Mouse (Mus musculus): Measurements from ENCODE around the gene Purb.
"Not testable (repeated sequence)": the region's sequence is repeated elsewhere in the genome, so short reads cannot be mapped to it uniquely, and the experiment has no call there.

The Purb gene

GRCm38 (mm10) chr11:6443727-6444076 lies 32.0 kb downstream of the Purb start:
- DNase-seq, result no peak

- no peak for DNase-seq
Measured at GRCm38 (mm10) chr11:6443102-6443501, 32.6 kb downstream of the Purb start.

GRCm38 (mm10) chr11:6442566-6442965 lies 33.2 kb downstream of the Purb start:
- DNase-seq, result no peak

DNA sequence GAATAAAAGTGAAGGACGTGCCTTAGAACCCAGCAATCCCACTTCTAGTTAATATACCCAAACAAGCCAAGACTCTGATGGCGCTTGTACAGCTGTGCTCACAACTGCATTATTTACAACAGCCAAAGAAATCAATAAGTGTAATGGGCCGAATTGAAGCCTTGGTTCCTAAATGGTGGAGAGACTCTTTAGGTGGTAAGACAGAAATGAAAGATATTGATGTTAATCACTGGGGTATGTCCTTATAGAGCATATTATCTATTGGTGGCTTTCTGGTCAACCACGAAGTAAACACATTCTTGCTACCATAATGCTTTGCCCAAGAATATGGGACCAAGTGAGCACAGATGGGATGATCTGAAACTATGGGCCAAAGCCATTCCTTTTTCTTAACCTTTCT lies 35.5 kb downstream of the Purb start:
- no peak for DNase-seq

- DNase-seq, result no peak
Measured at GRCm38 (mm10) chr11:6437667-6438066, 38.0 kb downstream of the Purb start.

DNA sequence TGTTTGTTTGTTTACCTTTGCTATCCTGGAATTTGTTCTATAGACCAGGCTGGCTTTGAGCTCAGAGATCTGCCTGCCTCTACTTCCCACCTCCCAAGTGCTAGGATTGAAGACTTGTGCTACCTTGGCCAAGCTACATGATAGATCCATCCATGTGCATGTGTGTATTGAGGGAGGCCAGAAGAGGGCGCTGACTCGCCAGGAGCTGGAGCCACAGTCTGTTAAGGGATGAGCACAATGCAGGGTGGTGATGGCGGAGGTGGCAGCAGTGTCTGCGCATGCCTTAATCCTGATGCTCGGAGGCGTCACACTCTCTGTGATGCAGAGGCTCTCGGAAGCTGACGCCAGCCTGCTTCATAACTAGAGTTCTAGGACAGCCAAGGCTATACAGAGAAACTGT lies 39.3 kb downstream of the Purb start:
- peak; percentile 65 for DNase-seq

DNA sequence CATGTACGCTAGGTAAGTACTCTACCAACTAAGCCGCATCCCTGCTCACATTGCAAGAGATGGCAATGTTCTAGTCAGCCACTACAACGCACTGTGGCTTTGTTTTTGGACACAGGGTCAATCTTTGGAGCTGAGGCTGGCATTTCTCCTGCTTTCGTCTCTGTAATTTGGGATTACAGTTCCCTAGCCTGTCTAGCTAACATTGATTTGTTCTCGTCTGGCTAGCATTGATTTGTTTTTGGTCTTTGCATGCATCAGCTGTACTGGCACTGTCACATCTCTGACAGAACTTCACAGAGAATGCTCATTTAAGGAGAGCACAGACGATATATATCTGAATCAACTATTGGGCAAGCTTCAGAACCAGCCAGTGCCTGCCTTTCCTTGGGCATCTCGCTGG lies 45.5 kb downstream of the Purb start:
- DNase-seq, result no peak

GRCm38 (mm10) chr11:6420722-6421350 lies 54.9 kb downstream of the Purb start:
- no peak for DNase-seq

GRCm38 (mm10) chr11:6420283-6420703 lies 55.4 kb downstream of the Purb start:
- no peak for DNase-seq

DNA sequence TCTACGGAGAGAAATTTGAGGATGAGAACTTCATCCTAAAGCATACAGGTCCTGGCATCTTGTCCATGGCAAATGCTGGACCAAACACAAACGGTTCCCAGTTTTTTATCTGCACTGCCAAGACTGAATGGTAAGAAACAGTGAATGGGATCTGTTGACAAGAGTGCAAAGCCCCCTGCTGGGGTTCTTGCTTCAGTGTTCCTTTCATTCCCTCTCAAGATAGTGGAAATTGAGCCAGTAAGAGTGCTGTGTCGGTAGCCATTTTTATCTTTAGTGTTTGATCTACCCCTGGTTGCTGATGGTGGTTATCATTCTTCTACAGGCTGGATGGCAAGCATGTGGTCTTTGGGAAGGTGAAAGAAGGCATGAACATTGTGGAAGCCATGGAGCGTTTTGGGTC lies 56.6 kb downstream of the Purb start:
- not testable (repeated sequence) for DNase-seq

DNA sequence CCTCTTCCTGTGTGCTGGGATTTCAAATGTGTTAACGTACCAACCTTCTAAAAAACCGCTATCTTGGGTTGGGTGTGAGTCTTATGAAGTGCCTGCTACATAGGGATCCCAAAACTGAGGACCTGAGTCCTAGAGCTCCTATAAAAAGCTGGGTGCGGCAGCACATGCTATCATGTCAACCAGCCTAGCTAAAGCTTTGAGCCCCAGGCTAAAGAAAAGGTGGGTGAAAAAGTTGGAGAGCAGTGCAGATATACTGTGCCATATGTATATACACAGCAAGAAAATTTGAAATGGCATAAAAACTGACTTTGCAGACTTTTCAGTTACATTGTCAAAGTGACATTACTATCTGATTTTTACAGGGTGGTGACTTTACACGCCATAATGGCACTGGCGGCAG lies 57.0 kb downstream of the Purb start:
- no peak for DNase-seq

Measured in thymus, postnatal 25 days (tissue).